Mouse (Mus musculus): ENCODE data around the gene Med22. TPM values are rescaled to one million over a fixed set of nuclear protein-coding genes. Genes with fewer than 3 reads are reported as not detected.

The Med22 gene
- polyA plus RNA-seq, 1 experiment from 2014 or later: 62.6 TPM

GRCm38 (mm10) chr2:26941539-26941938, 31.1 kb upstream of the Med22 start:
- WGBS: 42% methylated on average over 5 of the region's 5 CpGs
- Histone ChIP-seq H3K4me3 (ENCODE audit: low read length) (no peak overlapping the region), H3K36me3 (ENCODE audit: insufficient read depth, low read length) (no peaks in the 10 kb centered on the region), H3K9me3 (ENCODE audit: low read length) (no peaks in the 10 kb centered on the region), H3K27me3 (ENCODE audit: insufficient read depth, low read length) (no peaks in the 10 kb centered on the region), H3K4me2 (replicated peaks; ENCODE audit: low read depth, low read length) (no peak overlapping the region), H3K27ac (ENCODE audit: low read length) (no peak overlapping the region), H3K9ac (replicated peaks; ENCODE audit: low read length) (no peak overlapping the region), H3K4me1 (ENCODE audit: insufficient read depth, low read length) (no peaks in the 10 kb centered on the region)
- ATAC-seq (ENCODE audit: low FRiP score, low TSS enrichment): no peak

GRCm38 (mm10) chr2:26936425-26936824, 25.9 kb upstream of the Med22 start:
- Histone ChIP-seq H3K4me3 (ENCODE audit: low read length) (no peak overlapping the region), H3K36me3 (ENCODE audit: insufficient read depth, low read length) (no peaks in the 10 kb centered on the region), H3K4me1 (ENCODE audit: insufficient read depth, low read length) (peaks cover 12% of the 10 kb centered on the region), H3K4me2 (replicated peaks; ENCODE audit: low read depth, low read length) (no peak overlapping the region), H3K27ac (ENCODE audit: low read length) (no peak overlapping the region), H3K27me3 (ENCODE audit: insufficient read depth, low read length) (no peaks in the 10 kb centered on the region), H3K9ac (replicated peaks; ENCODE audit: low read length) (no peak overlapping the region), H3K9me3 (ENCODE audit: low read length) (no peaks in the 10 kb centered on the region)
- 65% methylated on average over 1 of the region's 1 CpGs for WGBS
- ATAC-seq (ENCODE audit: low FRiP score, low TSS enrichment): no peak

- no peak for ATAC-seq (ENCODE audit: low FRiP score, low TSS enrichment)
- H3K27ac ChIP-seq (ENCODE audit: low read length): no peak overlapping the region
- H3K36me3 ChIP-seq (ENCODE audit: insufficient read depth, low read length): peaks cover 9% of the 10 kb centered on the region
- H3K4me1 ChIP-seq (ENCODE audit: insufficient read depth, low read length): peaks cover 20% of the 10 kb centered on the region
- no peak overlapping the region for H3K4me3 ChIP-seq (ENCODE audit: low read length)
- no peak overlapping the region for H3K4me2 ChIP-seq (replicated peaks; ENCODE audit: low read depth, low read length)
- H3K27me3 ChIP-seq (ENCODE audit: insufficient read depth, low read length): no peaks in the 10 kb centered on the region
- no peaks in the 10 kb centered on the region for H3K9me3 ChIP-seq (ENCODE audit: low read length)
- no peak overlapping the region for H3K9ac ChIP-seq (replicated peaks; ENCODE audit: low read length)
- 86% methylated on average over 2 of the region's 2 CpGs for WGBS
Measured at GRCm38 (mm10) chr2:26935286-26935685, 24.8 kb upstream of the Med22 start.

- peaks cover 20% of the 10 kb centered on the region for H3K4me1 ChIP-seq (ENCODE audit: insufficient read depth, low read length)
- H3K4me2 ChIP-seq (replicated peaks; ENCODE audit: low read depth, low read length): peak within 1 kb of the TSS; percentile 75
- peak within 1 kb of the TSS; percentile 99 for H3K9ac ChIP-seq (replicated peaks; ENCODE audit: low read length)
- no peaks in the 10 kb centered on the region for H3K9me3 ChIP-seq (ENCODE audit: low read length)
- peak; percentile 96 for ATAC-seq (ENCODE audit: low FRiP score, low TSS enrichment)
- H3K27me3 ChIP-seq (ENCODE audit: insufficient read depth, low read length): no peaks in the 10 kb centered on the region
- under 1% methylated on average over 51 of the region's 70 CpGs for WGBS
- peak within 1 kb of the TSS; percentile 93 for H3K27ac ChIP-seq (ENCODE audit: low read length)
- peaks cover 21% of the 10 kb centered on the region for H3K36me3 ChIP-seq (ENCODE audit: insufficient read depth, low read length)
- H3K4me3 ChIP-seq (ENCODE audit: low read length): peak within 1 kb of the TSS; percentile 68
Measured at GRCm38 (mm10) chr2:26933304-26934055, 23.0 kb upstream of the Med22 start, which contains the start of the genes Surf4 and Stkld1. Surf4 (minus strand) TSS chr2:26933928. Stkld1 (plus strand) TSS chr2:26934047.

- Histone ChIP-seq H3K27ac (ENCODE audit: low read length) (peak overlapping the region; percentile 93), H3K4me3 (ENCODE audit: low read length) (peak overlapping the region; percentile 68), H3K9me3 (ENCODE audit: low read length) (no peaks in the 10 kb centered on the region), H3K36me3 (ENCODE audit: insufficient read depth, low read length) (peaks cover 26% of the 10 kb centered on the region), H3K4me1 (ENCODE audit: insufficient read depth, low read length) (peaks cover 20% of the 10 kb centered on the region), H3K27me3 (ENCODE audit: insufficient read depth, low read length) (no peaks in the 10 kb centered on the region), H3K4me2 (replicated peaks; ENCODE audit: low read depth, low read length) (peak overlapping the region; percentile 65), H3K9ac (replicated peaks; ENCODE audit: low read length) (peak overlapping the region; percentile 99)
- no peak; the same call in none of the 2 replicates for ATAC-seq (ENCODE audit: low FRiP score, low TSS enrichment)
- WGBS: under 1% methylated on average over 45 of the region's 49 CpGs
Measured at GRCm38 (mm10) chr2:26932473-26933303, 22.2 kb upstream of the Med22 start.

GRCm38 (mm10) chr2:26930390-26930789, 19.9 kb upstream of the Med22 start:
- H3K4me2 ChIP-seq (replicated peaks; ENCODE audit: low read depth, low read length): no peak overlapping the region
- no peaks in the 10 kb centered on the region for H3K27me3 ChIP-seq (ENCODE audit: insufficient read depth, low read length)
- ATAC-seq (ENCODE audit: low FRiP score, low TSS enrichment): no peak
- WGBS: 50% methylated on average over 1 of the region's 1 CpGs
- peaks cover 20% of the 10 kb centered on the region for H3K4me1 ChIP-seq (ENCODE audit: insufficient read depth, low read length)
- no peak overlapping the region for H3K9ac ChIP-seq (replicated peaks; ENCODE audit: low read length)
- H3K9me3 ChIP-seq (ENCODE audit: low read length): no peaks in the 10 kb centered on the region
- H3K36me3 ChIP-seq (ENCODE audit: insufficient read depth, low read length): peaks cover 38% of the 10 kb centered on the region
- no peak overlapping the region for H3K27ac ChIP-seq (ENCODE audit: low read length)
- no peak overlapping the region for H3K4me3 ChIP-seq (ENCODE audit: low read length)

- no peak overlapping the region for H3K9ac ChIP-seq (replicated peaks; ENCODE audit: low read length)
- H3K36me3 ChIP-seq (ENCODE audit: insufficient read depth, low read length): peaks cover 61% of the 10 kb centered on the region
- no peak overlapping the region for H3K27ac ChIP-seq (ENCODE audit: low read length)
- ATAC-seq (ENCODE audit: low FRiP score, low TSS enrichment): no peak
- peaks cover 17% of the 10 kb centered on the region for H3K4me1 ChIP-seq (ENCODE audit: insufficient read depth, low read length)
- H3K9me3 ChIP-seq (ENCODE audit: low read length): no peaks in the 10 kb centered on the region
- 90% methylated on average over 6 of the region's 6 CpGs for WGBS
- no peaks in the 10 kb centered on the region for H3K27me3 ChIP-seq (ENCODE audit: insufficient read depth, low read length)
- H3K4me3 ChIP-seq (ENCODE audit: low read length): no peak overlapping the region
- no peak overlapping the region for H3K4me2 ChIP-seq (replicated peaks; ENCODE audit: low read depth, low read length)
Measured at GRCm38 (mm10) chr2:26927745-26928476, 17.4 kb upstream of the Med22 start.

GRCm38 (mm10) chr2:26921784-26922183, 11.3 kb upstream of the Med22 start:
- peaks cover 78% of the 10 kb centered on the region for H3K36me3 ChIP-seq (ENCODE audit: insufficient read depth, low read length)
- H3K4me1 ChIP-seq (ENCODE audit: insufficient read depth, low read length): peaks cover 15% of the 10 kb centered on the region
- H3K9ac ChIP-seq (replicated peaks; ENCODE audit: low read length): no peak overlapping the region
- WGBS: 73% methylated on average over 9 of the region's 9 CpGs
- no peak for ATAC-seq (ENCODE audit: low FRiP score, low TSS enrichment)
- H3K9me3 ChIP-seq (ENCODE audit: low read length): no peaks in the 10 kb centered on the region
- no peak overlapping the region for H3K4me3 ChIP-seq (ENCODE audit: low read length)
- no peak overlapping the region for H3K4me2 ChIP-seq (replicated peaks; ENCODE audit: low read depth, low read length)
- H3K27me3 ChIP-seq (ENCODE audit: insufficient read depth, low read length): no peaks in the 10 kb centered on the region
- H3K27ac ChIP-seq (ENCODE audit: low read length): no peak overlapping the region

- Histone ChIP-seq H3K27me3 (ENCODE audit: insufficient read depth, low read length) (no peaks in the 10 kb centered on the region), H3K9me3 (ENCODE audit: low read length) (no peaks in the 10 kb centered on the region), H3K4me1 (ENCODE audit: insufficient read depth, low read length) (peaks cover 21% of the 10 kb centered on the region), H3K36me3 (ENCODE audit: insufficient read depth, low read length) (peaks cover 69% of the 10 kb centered on the region), H3K27ac (ENCODE audit: low read length) (no peak overlapping the region), H3K4me3 (ENCODE audit: low read length) (no peak overlapping the region), H3K9ac (replicated peaks; ENCODE audit: low read length) (no peak overlapping the region), H3K4me2 (replicated peaks; ENCODE audit: low read depth, low read length) (no peak overlapping the region)
- no peak for ATAC-seq (ENCODE audit: low FRiP score, low TSS enrichment)
- WGBS: 84% methylated on average over 6 of the region's 6 CpGs
Measured at GRCm38 (mm10) chr2:26920190-26920855, 9.8 kb upstream of the Med22 start.
